Mouse (Mus musculus) cortical plate, adult 2 months (tissue): ENCODE data around the gene Prpf6.

Experiments used
- CTCF ChIP-seq: fragments of 200-500 bp; IDR thresholded peaks from 2 replicates; pipeline ENCODE4 v1.5.1; 2011; ENCODE audit warnings: mild to moderate bottlenecking, control low read depth, low read length; ENCODE audit not compliant: insufficient read depth; ENCODE audit errors: extremely low read depth
- POLR2A ChIP-seq: fragments of 200-500 bp; IDR thresholded peaks from 2 replicates; pipeline ENCODE4 v1.6.1; 2011; ENCODE audit warnings: mild to moderate bottlenecking, low read length, control low read depth; ENCODE audit not compliant: insufficient read depth; ENCODE audit errors: extremely low read depth

- TF ChIP-seq CTCF (no peak), POLR2A (no peak)
Observed at GRCm38 (mm10) chr2:181553772-181554171, 37.9 kb upstream of the Prpf6 start.
